Mouse (Mus musculus): ENCODE data around the gene Lamtor2. TPM values are rescaled to one million over a fixed set of nuclear protein-coding genes. Genes with fewer than 3 reads are reported as not detected.
A peak's percentile ranks its signal among the peaks of the same experiment; 100 is the strongest.

Lamtor2 gene
- total RNA-seq, 4 experiments from 2014 or later, result 138 to 164 (median 144) TPM

DNA sequence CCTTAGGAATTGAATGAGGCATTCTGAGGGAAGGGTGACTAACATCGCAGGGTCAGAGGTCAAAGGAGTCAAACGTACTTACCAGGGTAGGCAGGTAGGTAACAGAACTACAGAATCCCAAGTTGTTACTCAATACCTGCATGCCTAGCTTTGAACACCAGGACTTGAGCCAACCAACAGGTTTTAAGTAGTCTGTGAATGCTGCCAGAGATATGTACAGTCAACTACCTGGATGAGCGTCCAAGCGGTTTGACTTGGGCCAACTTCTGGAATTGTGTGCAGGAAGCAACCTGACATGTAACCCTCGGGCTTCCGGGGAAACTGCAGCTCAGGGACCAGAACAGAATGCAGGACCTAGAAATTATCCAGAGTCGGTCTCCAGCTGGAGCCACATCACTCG is 29.8 kb downstream of the Lamtor2 start:
- no peak for DNase-seq

DNA sequence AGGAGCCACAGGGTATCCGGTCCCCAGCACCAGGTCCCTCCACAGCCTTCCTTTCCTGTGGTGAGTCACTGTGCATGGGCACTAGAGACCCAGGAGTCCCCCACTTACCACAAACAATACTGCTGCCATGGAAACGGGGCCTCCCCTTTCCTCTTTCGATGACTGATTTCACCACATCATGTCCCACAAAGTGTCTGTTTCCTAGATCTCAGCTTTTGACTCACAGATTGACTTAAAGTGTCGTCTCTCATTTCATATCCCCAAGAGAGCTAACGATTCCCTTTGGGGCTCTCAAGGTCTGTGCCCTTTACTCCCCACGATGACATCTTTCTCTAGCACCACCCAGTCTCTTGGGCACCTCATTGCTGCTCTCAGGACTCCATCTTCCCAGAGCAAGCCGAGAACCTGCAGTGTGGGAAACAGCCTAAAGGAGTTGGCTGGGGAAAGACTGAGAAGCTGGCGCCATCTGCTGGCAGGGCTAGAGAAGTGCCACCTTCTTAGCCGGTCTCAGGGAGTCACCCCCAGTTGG is 31.0 kb downstream of the Lamtor2 start:
- no peak for DNase-seq

DNA sequence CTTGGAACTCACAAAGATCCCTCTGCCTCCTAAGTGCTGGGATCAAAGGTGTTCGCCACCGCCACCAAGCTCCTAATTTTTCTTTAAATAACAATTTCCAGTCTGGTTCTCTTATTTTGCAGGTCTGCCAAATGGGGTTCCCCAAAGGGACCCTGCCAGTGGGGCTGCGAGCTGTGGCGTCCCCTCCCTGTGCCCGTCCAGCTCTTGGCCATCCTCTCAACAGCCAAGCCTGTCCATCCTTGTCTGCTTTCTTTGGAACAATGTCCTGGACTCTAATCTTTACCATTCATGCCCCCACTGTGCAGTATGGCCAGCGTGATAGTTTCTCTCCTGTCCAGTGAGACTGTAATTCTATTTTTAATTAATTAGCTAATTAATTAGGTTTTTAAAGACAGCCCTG is 31.7 kb downstream of the Lamtor2 start:
- no peak for DNase-seq

DNA sequence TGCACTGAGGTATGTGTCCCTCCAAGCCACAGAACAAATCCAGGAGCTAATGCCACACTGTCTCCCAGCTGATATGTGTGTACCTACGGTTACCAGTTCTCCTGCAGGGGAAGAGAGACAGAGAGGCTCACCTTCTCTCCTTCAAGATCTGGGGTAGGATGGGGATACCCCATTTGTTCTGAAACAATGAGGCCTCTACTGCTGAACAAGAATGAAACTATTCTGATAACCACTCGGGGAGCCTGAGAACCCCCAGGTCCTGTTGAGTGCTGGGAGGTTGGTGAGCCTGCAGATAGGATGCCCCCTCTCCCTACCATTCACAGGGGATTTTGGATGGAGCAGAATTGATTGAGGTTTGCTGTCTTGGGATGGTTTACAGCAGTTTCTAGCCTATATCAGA is 32.8 kb downstream of the Lamtor2 start:
- no peak for DNase-seq

DNA sequence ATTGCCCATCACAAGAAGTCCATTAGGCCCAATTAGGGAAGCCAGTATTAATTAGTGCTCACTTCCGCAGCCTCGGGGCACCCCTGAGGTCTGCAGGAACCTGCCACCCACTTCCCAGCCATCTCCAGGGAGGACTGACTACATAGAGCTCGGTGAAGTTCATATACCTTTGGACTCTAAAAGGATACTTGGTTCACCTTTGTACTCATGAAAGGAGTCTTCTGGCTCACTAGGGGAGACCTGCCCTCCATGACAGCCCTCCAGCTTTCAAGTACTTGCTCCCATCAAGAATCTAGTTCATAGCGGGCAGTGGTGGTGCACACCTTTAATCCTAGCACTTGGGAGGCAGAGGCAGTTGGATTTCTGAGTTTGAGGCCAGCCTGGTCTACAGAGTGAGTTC is 34.5 kb downstream of the Lamtor2 start:
- no peak for DNase-seq

DNA sequence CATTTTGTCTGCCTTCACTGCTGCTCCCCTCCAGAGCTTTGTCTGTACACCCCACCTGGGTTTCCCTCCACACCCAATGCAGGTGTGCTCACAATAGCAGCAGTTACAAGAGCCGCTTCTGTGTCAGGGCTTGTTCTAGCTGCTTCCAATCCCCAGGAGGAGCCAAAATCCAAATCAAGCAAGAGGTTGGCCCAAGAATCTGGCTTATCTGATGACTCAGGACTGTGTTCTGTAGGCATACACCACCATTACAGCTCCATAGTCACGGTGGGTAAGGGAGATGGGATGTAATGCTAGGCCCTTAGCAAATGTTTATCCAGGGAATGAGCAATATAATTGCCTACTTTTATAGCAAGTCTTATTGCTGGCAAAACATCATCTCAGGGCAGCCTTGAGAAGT is 36.5 kb downstream of the Lamtor2 start:
- DNase-seq, result no peak

DNA sequence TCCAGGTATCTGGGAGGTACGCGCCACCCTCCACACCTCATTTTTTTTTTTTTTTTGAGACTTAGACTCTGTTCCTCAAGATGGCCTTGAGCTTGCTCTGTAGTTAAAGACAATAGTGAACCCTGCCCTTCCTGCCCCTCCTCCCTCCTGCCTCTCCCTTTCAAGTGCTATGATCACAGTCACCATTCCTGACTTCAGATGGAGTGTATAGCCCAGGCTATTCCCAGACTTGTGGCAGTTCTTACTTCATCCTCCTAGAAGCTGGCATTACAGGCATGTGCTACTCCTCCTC is 37.8 kb downstream of the Lamtor2 start:
- DNase-seq, result no peak

DNA sequence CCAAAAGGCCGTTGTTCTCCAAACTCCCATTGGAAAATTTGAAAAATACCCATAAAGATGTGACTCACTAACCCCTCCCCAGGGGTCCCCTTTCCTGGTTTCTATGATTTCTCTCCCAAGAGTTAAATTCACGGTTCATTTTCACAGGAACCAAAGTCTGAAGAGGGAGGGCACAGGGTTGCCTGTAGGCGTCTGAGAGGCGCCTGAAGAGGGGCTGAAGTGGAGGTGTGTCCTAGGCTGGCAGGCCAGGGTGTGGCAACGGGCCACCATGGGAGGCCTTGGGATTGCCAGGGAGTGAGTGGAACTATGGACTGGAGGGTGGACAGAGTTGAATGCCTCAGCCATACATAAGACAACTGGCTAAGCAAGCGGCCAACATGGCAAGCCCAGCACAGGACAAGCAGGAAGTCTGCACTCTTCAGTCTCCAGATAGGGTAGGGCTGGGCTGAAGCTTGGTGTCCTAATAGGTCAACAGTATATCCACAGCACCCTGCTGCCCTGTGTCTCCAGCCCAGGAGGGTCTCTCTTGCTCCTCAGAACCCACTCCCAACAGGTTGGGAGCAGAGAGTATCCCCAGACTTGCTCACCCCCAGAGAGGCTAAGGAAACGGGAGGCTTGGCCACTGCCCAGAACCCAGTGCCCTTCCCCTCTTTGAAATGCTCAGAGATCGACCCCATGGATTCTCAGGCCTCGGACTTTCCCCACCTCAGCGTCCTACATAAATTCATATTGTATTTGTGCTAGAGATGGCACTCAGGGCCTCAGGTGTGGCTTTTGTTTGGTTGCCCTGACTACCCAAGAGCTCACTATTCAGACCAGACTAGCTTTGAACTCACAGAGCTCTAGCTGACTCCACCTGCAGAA is 38.4 kb downstream of the Lamtor2 start:
- DNase-seq, result no peak

DNA sequence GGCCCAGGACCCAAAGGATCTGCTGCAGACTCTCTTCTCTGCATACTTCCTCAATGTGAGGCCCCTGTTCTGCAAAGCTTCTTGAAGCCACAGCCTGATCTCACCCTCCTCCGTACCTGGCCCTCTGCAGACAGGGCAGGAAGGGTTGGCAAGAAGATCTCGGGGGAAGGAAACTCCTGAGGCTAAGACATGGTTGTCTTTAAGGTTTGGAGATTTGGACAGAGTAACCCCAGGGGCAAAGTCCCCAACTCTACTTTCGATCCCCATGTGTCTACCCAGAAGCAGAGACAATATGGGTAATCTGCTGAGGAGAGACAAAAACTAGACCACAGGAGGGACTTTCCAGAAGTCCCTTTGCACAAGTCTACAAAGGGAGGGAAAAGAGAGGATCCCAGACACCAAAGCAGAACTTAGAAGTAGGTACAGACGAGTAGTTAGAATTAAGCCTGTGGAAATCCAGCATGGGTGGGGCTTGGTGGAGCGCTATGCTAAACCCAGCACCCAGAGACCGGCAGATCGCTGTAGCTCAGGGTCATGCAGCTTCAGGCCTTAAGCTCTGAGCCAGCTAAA is 39.2 kb downstream of the Lamtor2 start:
- DNase-seq, result no peak

DNA sequence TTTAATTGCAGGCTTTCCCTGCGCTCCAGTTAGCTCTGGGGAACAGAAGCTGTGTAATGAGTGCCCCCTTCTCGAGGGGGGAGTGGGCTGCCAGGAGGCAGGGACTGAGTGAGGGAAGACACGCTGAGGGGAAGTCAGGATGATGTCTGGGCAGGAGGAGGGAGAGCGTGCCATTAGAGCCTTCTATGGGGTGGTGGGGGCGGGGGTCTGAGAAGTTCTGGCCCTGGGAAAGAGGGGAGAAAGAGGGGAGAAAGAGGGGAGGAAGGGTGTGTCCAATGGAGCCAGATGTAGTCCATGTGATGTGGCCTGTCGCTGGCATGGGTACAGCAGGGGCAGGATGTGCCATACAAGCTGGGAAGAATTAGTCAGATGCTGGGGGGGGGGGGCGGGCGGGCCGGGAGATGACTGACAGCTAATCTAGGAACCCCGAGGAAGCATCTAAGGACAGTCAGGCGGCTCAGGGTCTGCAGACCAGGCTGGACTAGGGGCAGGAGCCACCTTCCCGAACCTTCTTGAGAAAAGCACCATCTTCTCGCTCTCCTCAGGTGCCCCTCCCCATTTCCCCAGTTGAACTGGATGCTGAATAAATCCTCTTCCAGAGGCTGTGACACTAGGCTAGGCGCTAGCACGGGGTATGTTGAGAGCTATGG is 39.9 kb downstream of the Lamtor2 start:
- DNase-seq, result no peak

DNA sequence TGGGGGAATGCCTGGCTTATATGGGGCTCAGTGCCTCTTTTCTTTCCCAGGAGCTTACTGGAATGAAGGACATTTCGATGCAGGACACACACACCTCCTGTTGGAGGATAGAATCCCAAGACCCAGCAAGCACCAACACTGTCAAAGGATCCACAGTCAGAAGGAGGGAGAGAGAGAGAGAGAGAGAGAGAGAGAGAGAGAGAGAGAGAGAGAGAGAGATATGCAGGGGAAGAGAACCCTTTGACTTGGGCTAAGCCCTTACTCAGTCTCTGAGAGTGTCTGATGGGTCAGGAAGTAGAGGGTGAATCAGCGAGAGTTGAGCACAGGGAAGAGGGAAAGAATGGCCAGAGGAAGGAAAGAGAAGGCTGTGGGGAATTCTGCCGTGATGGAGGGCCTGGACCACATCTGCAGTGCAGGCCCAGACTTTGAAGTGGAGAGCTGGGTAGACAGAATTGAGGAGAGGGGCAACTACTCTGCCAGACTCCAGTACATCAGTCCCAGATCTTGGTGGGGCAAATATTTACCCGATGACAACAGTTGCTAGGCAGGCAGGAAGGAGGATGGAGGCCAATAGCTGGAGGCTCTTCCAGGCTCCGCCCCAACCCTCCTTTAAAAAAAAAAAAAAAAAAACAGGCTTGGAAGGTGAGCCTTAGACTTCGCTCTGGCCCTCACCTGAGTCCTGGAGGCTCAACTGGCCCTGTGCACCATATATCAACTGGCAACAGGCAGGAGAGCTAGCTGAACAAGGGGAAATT is 40.6 kb downstream of the Lamtor2 start:
- DNase-seq, result no peak

DNA sequence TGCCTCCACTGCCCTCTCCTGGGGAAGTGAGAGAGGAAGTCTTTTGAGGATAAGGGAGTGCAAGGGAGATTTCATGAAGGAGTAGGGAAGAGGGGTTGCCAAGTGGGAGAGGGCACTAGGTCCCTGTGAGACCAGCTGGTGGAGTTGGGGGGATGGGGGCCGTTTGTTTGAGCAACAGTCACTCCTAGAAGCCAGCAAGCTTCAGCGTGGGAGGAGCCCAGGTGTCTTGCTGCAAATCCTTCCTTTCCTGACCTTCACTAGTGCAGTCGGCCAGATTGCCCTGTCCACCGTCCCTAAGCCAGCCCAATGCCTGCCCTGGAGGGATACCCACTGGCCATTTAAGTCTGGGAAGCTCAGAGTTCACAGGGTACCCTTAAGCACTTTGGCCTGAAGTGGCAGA is 41.3 kb downstream of the Lamtor2 start:
- DNase-seq, result no peak

DNA sequence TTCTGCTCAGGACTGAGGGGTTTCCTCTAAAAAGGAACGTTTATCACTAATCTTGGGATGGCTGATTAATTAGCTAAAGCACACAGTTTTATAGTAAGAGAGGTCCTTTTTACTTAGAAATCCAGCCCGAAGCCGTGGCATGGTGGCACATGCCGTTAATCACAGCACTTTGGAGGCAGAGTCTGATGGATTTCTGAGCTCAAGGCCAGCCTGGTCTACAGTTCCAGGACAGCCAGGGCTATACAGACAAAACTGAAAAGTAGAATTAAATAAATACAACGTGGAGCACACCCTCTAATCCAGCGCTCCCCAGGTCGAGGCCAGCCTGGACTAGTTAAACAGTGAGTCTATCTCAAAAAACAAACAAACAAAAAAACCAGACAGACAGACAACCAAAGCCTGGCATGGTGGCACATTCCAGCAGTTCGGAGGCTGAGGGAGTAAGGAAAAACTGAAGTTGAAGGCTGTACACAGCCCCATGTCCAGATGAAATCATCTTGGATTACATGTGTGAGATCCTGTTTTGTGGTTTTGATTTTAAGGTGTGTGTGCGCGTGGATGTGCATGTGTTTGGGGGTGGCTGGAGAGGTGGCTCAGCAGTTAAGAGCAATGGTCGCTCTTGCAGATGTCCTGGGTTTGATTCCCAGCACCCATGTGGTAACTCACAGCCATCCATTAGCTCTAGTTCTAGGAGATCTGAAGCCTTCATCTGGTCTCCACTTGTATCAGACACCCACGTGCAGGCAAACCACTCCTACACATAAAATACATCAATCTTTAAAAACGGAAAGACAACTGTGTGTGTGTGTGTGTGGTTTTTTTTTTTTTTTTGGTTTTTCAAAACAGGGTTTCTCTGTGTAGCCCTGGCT is 42.2 kb downstream of the Lamtor2 start:
- no peak for DNase-seq

DNA sequence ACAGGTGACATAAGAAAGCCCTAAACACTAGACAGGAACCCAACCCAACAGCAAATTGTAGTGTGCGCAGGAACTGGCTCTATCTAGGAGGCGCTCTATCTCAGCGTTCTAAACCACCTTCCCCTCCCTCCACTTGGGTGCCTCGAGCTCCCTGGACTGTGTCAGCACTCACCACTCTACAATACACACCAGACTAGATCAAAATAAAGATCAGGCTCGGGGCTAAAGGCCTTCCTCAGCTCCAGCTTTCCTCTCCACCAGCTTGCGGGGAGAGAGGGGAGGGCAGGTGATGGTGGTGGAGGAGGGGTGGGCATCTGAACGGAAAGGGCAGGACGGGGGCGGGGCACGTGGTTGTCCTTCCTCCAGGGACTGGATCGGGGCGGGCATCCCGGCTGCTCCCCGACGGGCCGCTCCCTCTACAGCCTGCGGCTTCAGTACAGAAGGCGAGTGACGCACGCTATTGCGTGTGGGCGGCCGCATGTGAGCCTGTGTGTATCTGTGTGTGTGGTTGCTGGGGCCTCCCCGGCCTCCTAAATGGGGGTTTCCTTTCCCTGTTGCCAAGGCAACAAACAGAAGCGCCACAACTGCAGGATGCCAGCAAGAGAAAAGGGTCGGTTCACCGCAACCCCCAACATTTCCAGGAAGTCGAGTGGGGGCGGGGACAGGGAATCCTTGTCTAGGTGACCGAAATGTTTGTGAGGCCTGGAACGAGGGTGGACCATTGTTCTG is 43.0 kb downstream of the Lamtor2 start, which contains the start of gene Lmna:
TSS of gene Lmna (minus strand) at position 265 of the 729 bp plus-strand sequence.
- peak; percentile 96 for DNase-seq

DNA sequence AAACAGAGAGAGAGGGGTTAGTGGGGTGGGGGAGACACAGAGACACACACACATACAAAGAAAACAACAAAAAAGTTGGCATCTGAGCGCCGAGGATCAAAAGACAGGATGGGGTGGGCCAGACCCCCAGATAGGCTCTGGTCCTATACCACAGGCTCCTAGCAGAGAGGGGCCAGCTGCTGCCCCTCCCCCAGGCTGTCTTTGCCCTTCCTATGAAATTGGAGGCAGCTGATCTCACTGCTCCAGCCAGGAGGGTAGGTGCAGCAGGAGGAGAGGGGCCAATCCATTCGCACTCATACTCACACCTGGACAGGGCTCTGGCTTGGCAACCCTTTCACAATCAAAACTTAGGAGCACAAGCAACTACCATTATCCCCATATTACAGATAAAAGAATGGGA is 43.6 kb downstream of the Lamtor2 start:
- no peak for DNase-seq

DNA sequence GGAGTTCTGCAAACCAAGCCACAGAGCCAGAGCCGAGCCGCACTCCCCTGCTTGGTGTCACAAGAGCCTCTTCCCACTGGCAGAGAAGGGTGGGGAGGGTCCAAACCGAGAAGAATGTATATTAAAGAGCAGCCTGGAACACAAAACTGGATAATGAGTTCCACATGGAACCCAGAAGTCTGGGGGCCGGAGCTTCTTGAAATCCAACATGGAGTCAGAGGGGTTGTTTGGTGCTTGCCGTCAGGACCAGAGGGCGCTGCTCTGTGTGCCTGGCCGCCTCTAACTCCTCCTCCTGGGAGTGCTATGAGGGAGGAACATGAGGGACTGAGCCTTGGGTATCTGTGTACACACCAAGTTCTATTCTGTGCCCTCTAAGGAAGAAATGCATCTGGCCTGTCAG is 47.1 kb downstream of the Lamtor2 start:
- DNase-seq, result no peak

DNA sequence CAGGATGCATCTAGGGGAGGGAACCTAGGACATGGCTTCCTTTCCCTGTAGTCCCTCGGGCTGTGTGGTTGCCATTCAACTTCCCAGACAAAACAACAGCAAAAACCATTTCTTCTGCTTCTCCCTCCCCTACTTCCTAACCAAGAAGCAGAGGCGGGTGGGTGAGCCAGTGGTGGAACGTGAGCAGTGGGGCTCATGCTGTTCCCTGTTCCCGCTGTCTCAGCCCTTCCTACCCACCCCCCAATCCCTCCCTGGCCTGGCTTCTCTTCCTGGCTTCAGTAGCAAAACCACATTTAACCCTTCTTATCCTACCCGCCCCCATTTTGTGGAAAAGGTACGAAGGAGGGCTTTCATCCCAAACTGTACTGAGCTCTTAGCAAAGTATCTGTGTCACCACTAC is 47.8 kb downstream of the Lamtor2 start:
- DNase-seq, result no peak

DNA sequence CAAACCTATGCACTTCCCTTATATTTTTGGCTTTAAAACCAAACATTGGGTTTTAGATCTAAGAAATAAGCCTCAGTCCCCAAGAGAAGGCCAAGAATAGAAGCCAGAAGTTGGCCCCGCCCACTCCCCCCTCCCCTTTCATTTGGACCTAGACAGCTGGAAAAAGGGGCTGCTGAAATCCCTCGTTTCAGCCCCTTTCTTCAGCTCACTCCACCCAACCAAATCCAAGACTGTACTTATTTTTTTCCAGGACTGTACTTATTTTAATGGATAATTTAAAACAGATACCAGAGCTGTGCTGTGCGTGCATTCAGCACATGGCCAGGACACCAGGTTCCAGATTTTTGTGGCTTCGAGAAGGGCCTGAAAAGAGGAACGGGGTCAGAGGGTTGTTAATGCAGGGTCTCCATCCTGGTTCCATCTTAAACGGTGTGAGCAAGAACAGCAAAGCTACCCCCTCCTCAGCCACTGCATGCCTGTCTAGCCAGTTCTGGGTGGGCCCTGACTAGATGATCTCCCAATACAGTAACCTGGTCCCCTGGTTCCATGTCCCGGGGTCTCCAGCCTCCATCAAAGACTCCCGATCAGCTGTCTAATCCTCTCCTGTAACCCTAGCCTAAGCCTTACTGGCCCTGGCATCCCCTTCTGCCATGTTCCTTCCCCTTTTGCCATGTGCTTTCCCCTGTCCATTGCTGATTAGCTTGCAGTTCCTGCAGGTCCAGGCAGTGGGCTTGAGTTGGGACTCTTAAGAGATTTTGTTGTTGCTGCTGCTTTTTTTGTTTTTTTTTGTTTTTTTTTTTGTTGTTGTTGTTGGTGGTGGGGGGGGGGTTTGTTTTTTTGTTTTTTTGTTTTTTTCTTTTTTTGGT is 48.8 kb downstream of the Lamtor2 start:
- DNase-seq, result no peak

DNA sequence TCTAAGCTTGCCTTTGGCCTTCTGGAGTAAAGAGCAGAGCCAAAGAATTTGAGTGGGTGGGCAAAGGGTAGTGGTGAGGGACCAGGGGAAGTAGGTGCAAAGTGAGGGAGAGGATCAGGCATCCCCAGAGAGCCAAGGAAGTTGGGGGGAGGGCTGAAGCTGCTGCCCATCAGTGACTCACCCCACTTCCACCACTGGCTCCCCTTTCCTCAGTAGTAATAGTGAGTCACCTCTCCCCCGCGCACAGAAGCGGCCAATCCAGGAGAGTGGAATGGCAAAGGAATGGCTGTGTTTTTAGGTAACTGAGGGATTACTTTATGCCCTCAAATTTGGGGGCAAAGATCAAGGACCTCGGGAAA is 49.4 kb downstream of the Lamtor2 start:
- DNase-seq, result peak; percentile 81

Data from adrenal gland, adult 8-10 months (tissue).